ENCODE assay signal across 8 mouse cellular contexts in the genomic region with DNA sequence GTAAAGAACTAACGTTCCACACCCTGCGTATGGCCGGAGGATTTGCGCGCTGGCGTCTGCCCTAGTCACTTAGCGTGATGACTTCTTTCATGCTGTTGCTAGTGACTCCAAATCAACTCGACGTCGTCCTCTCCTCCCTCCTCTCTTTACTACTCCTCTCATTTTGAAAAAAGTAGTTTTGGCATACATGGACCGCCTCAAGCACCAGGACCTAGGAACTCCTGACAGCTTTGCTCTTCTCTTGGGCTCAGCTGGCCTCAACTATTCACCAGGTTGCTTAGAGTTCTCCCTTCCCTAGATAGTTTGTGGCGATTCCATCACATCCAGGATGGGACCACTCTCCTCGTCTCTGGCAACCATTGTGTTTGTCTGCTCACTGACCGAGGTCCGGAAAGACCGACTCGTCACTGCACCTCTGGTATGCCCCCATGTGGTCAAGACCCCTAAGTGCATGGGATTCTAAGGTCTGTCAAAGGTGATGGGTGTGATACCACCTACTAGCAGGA. TPM values are rescaled to one million over a fixed set of nuclear protein-coding genes. Genes with fewer than 3 reads are reported as not detected.
DNase-seq lines count a peak whose midpoint lies in the region; ATAC-seq lines count a peak whose summit lies in the region.

No protein-coding gene starts in this region.

- peak overlapping the region; percentile 94 for H3K27ac ChIP-seq in hindbrain, embryonic 15.5 days (replicated peaks)

- H3K9ac ChIP-seq in hindbrain, embryonic 15.5 days, result peak overlapping the region; percentile 75

- H3K4me2 ChIP-seq in hindbrain, embryonic 15.5 days, result peak overlapping the region; percentile 84

- peak overlapping the region; percentile 94 for H3K4me3 ChIP-seq in hindbrain, embryonic 15.5 days

- peaks cover 32% of the 10 kb centered on the region for H3K4me1 ChIP-seq in hindbrain, embryonic 15.5 days (replicated peaks)

- H3K27me3 ChIP-seq in hindbrain, embryonic 15.5 days, result no peaks in the 10 kb centered on the region

- peak; percentile 88 for DNase-seq in T-cell, adult 2 months (ENCODE audit: low spot score)
- peak; percentile 84 to 88 for DNase-seq in cerebellum, postnatal 25 days
- peak; percentile 54 to 80 for DNase-seq in frontal cortex, postnatal 36 days (ENCODE audit: low spot score in 2 of 2)
- DNase-seq in left cerebral cortex, adult 18-20 months (ENCODE audit: low spot score in 2 of 2), result peak; percentile 63 to 70
- DNase-seq in lung, postnatal 4 days, result peak; percentile 86 to 93
- peak; percentile 94 for DNase-seq in retina, postnatal 1 day
- DNase-seq in urinary bladder, adult 2 months (ENCODE audit: low spot score), result peak; percentile 45

- WGBS in hindbrain, embryonic 15.5 days, result under 1% methylated on average over 17 of the region's 17 CpGs

- H3K36me3 ChIP-seq in hindbrain, embryonic 15.5 days, result no peaks in the 10 kb centered on the region

- ATAC-seq in hindbrain, embryonic 15.5 days (ENCODE audit: low FRiP score, low read depth), result no peak

- H3K9me3 ChIP-seq in hindbrain, embryonic 15.5 days, result no peaks in the 10 kb centered on the region

RNA-seq across cellular contexts. Expression of a gene that starts 13.2 kb away (rescaled TPM):
- not detected in 2 replicates for polyA plus RNA-seq in hindbrain, embryonic 15.5 days (2015; fragmentation: Nextera tagmentation; extraction: Ambion mirVana)
- not detected for total RNA-seq in left cerebral cortex, adult 18-20 months (2021)
- 0.92 and 0.93 TPM in 2 replicates for polyA plus RNA-seq in urinary bladder, adult 2 months (2012; rRNA removed)

RNA-seq across cellular contexts. Expression of a gene that starts 13.2 kb away (rescaled TPM):
- polyA plus RNA-seq in hindbrain, embryonic 15.5 days (2015; fragmentation: Nextera tagmentation; extraction: Ambion mirVana), result not detected in 2 replicates
- total RNA-seq in left cerebral cortex, adult 18-20 months (2021), result not detected
- 0.23 and 0.43 TPM in 2 replicates for polyA plus RNA-seq in urinary bladder, adult 2 months (2012; rRNA removed)

RNA-seq across cellular contexts. Expression of a gene that starts 48.1 kb away (rescaled TPM):
- polyA plus RNA-seq in hindbrain, embryonic 15.5 days (2015; fragmentation: Nextera tagmentation; extraction: Ambion mirVana), result 0.07 TPM in 1 of 2 replicates, not detected in the other
- total RNA-seq in left cerebral cortex, adult 18-20 months (2021), result not detected
- 0.86 and 1.0 TPM in 2 replicates for polyA plus RNA-seq in urinary bladder, adult 2 months (2012; rRNA removed)

RNA-seq across cellular contexts. Expression of a gene that starts 50.3 kb away (rescaled TPM):
- polyA plus RNA-seq in hindbrain, embryonic 15.5 days (2015; fragmentation: Nextera tagmentation; extraction: Ambion mirVana), result 0.12 TPM in 1 of 2 replicates, not detected in the other
- not detected for total RNA-seq in left cerebral cortex, adult 18-20 months (2021)
- polyA plus RNA-seq in urinary bladder, adult 2 months (2012; rRNA removed), result 1.1 TPM in 2 replicates

RNA-seq across cellular contexts. Expression of a gene that starts 51.6 kb away (rescaled TPM):
- polyA plus RNA-seq in hindbrain, embryonic 15.5 days (2015; fragmentation: Nextera tagmentation; extraction: Ambion mirVana), result 0.38 and 0.46 TPM in 2 replicates
- 1 to 10 TPM; 1.1 to 1.9 TPM for total RNA-seq in left cerebral cortex, adult 18-20 months (2021)
- polyA plus RNA-seq in urinary bladder, adult 2 months (2012; rRNA removed), result 3.2 and 3.4 TPM in 2 replicates
